Mouse (Mus musculus): ENCODE results near the gene Lamb3.

Gene Lamb3

GRCm38 (mm10) chr1:193201383-193201778 is 6.1 kb upstream of the Lamb3 start, which contains the start of gene Traf3ip3:
TSS of gene Traf3ip3 (minus strand) at chr1:193201703.
- DNase-seq (ENCODE audit: low spot score): peak; percentile 14

- no peak for DNase-seq (ENCODE audit: low spot score)
Measured at GRCm38 (mm10) chr1:193203821-193204220, 3.7 kb upstream of the Lamb3 start.

GRCm38 (mm10) chr1:193205431-193205830 is 2.1 kb upstream of the Lamb3 start:
- DNase-seq (ENCODE audit: low spot score): no peak

- DNase-seq (ENCODE audit: low spot score): no peak
Measured at GRCm38 (mm10) chr1:193208178-193208577, 679 bp downstream of the Lamb3 start.

- DNase-seq (ENCODE audit: low spot score): no peak
Measured at GRCm38 (mm10) chr1:193211371-193211770, 3.9 kb downstream of the Lamb3 start.

GRCm38 (mm10) chr1:193214053-193214452 is 6.6 kb downstream of the Lamb3 start:
- DNase-seq (ENCODE audit: low spot score): no peak

- no peak for DNase-seq (ENCODE audit: low spot score)
Measured at GRCm38 (mm10) chr1:193216000-193216399, 8.5 kb downstream of the Lamb3 start.

- no peak for DNase-seq (ENCODE audit: low spot score)
Measured at GRCm38 (mm10) chr1:193220408-193220807, 12.9 kb downstream of the Lamb3 start.

GRCm38 (mm10) chr1:193225531-193225930 is 18.0 kb downstream of the Lamb3 start:
- DNase-seq (ENCODE audit: low spot score): no peak

- no peak for DNase-seq (ENCODE audit: low spot score)
Measured at GRCm38 (mm10) chr1:193226114-193226513, 18.6 kb downstream of the Lamb3 start.

GRCm38 (mm10) chr1:193226724-193227522 is 19.4 kb downstream of the Lamb3 start:
- no peak for DNase-seq (ENCODE audit: low spot score)

- no peak for DNase-seq (ENCODE audit: low spot score)
Measured at GRCm38 (mm10) chr1:193227537-193227936, 20.0 kb downstream of the Lamb3 start.

- no peak for DNase-seq (ENCODE audit: low spot score)
Measured at GRCm38 (mm10) chr1:193229570-193229969, 22.1 kb downstream of the Lamb3 start.

GRCm38 (mm10) chr1:193230531-193230930 is 23.0 kb downstream of the Lamb3 start:
- DNase-seq (ENCODE audit: low spot score): no peak

- DNase-seq (ENCODE audit: low spot score): no peak
Measured at GRCm38 (mm10) chr1:193230935-193231334, 23.4 kb downstream of the Lamb3 start.

- DNase-seq (ENCODE audit: low spot score): no peak
Measured at GRCm38 (mm10) chr1:193232732-193233131, 25.2 kb downstream of the Lamb3 start.

- no peak for DNase-seq (ENCODE audit: low spot score)
Measured at GRCm38 (mm10) chr1:193234130-193234645, 26.7 kb downstream of the Lamb3 start.

GRCm38 (mm10) chr1:193234930-193235329 is 27.4 kb downstream of the Lamb3 start:
- no peak for DNase-seq (ENCODE audit: low spot score)

- DNase-seq (ENCODE audit: low spot score): no peak
Measured at GRCm38 (mm10) chr1:193238426-193238825, 30.9 kb downstream of the Lamb3 start.

- no peak for DNase-seq (ENCODE audit: low spot score)
Measured at GRCm38 (mm10) chr1:193241436-193241835, 33.9 kb downstream of the Lamb3 start.

- no peak for DNase-seq (ENCODE audit: low spot score)
Measured at GRCm38 (mm10) chr1:193242238-193242637, 34.7 kb downstream of the Lamb3 start.

- no peak for DNase-seq (ENCODE audit: low spot score)
Measured at GRCm38 (mm10) chr1:193242863-193243262, 35.4 kb downstream of the Lamb3 start.

- DNase-seq (ENCODE audit: low spot score): no peak
Measured at GRCm38 (mm10) chr1:193243571-193244193, 36.2 kb downstream of the Lamb3 start.

Measured in c-Kit-positive CD71-positive TER-119-positive erythroid progenitor cells, embryonic 14.5 days (primary cell).